Mouse (Mus musculus) cortical plate, adult 2 months (tissue): Measurements from ENCODE around the gene Chia1.

ENCODE experiments used
- CTCF ChIP-seq: fragments of 200-500 bp; IDR thresholded peaks from 2 replicates; pipeline ENCODE4 v1.5.1; 2011; ENCODE audit warnings: mild to moderate bottlenecking, control low read depth, low read length; ENCODE audit not compliant: insufficient read depth; ENCODE audit errors: extremely low read depth
- POLR2A ChIP-seq: fragments of 200-500 bp; IDR thresholded peaks from 2 replicates; pipeline ENCODE4 v1.6.1; 2011; ENCODE audit warnings: mild to moderate bottlenecking, low read length, control low read depth; ENCODE audit not compliant: insufficient read depth; ENCODE audit errors: extremely low read depth

DNA sequence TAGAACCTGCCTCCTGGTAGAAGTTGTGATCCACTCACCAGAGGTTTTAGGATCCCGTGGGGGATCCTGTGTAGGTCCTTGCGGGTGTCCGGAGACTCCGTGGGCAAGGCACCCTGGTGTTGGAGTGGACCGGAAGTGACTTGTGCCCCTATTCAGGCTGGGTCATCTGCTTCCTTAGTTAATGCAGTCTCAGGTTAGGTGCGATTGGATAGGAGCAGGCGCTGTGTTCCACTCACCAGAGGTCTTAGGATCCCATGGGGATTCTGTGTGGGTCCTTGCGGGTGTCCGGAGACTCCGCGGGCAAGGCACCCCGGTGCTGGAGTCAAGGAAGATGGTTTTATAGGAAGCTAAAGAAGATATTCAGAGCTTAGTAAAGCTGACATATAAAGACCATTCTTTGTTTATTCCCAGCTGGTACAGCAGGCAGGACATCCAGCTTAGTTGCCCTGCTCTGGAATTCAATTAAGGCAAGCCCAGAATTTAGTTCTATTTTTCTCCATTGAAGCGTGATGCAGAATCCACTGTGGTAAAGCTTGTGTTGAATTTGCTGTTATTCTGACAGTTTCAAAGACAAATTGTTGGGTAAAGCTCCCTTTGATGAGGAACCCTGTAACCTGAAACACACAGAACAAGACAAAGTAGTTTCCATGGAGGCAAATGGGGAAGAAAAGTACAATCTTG, 64.6 kb downstream of the Chia1 start:
- no peak for TF ChIP-seq CTCF
- no peak for TF ChIP-seq POLR2A
